Comparison of ENCODE assay signal across 20 mouse cellular contexts in genomic region chr8:45536578-45536977, GRCm38 (mm10). TPM values are rescaled to one million over a fixed set of nuclear protein-coding genes. Genes with fewer than 3 reads are reported as not detected.
"Had no signal": no experiment of that assay in that cellular context is flagged by ENCODE, and none has a peak within 500 bp of the region (broad histone marks: within the 10 kb centered on the region; RNA-seq: fewer than 3 reads in every experiment).

No protein-coding gene starts in this region.

- H3K9ac ChIP-seq: limb, embryonic 13.5 days; liver, embryonic 14.5 days; lung, embryonic 15.5 days; neural tube, embryonic 13.5 days; stomach, embryonic 15.5 days had no signal

- H3K9me3 ChIP-seq: limb, embryonic 13.5 days; lung, embryonic 15.5 days; neural tube, embryonic 13.5 days; stomach, embryonic 15.5 days had no signal

- H3K36me3 ChIP-seq: limb, embryonic 13.5 days; lung, embryonic 15.5 days; neural tube, embryonic 13.5 days; stomach, embryonic 15.5 days had no signal

- ATAC-seq: intestine, postnatal 0 days; midbrain, embryonic 16.5 days had no signal

- H3K4me2 ChIP-seq: limb, embryonic 13.5 days; lung, embryonic 15.5 days; midbrain, embryonic 11.5 days; neural tube, embryonic 13.5 days; stomach, embryonic 15.5 days had no signal

- DNase-seq: kidney, adult 9 months; kidney, postnatal 10 days; kidney, postnatal 4 days; left cerebral cortex, postnatal 4 days; lung, postnatal 14 days; retina, postnatal 1 day; right cerebral cortex, postnatal 14 days; thymus, adult 2 months; thymus, postnatal 25 days had no signal

- H3K27me3 ChIP-seq: limb, embryonic 13.5 days; lung, embryonic 15.5 days; megakaryocyte, embryonic 14.5 days; neural tube, embryonic 13.5 days; stomach, embryonic 15.5 days had no signal

- H3K4me3 ChIP-seq: layer of hippocampus, adult 2 months; limb, embryonic 13.5 days; lung, embryonic 15.5 days; megakaryocyte, embryonic 14.5 days; neural tube, embryonic 13.5 days; stomach, embryonic 15.5 days had no signal

- H3K27ac ChIP-seq: layer of hippocampus, adult 2 months; limb, embryonic 13.5 days; liver, embryonic 14.5 days; lung, embryonic 15.5 days; macrophage; neural tube, embryonic 13.5 days; stomach, embryonic 15.5 days had no signal

- H3K4me1 ChIP-seq: lung, embryonic 15.5 days; megakaryocyte, embryonic 14.5 days; stomach, embryonic 15.5 days had no signal

RNA-seq across cellular contexts. Expression of gene Sorbs2, which starts 29.0 kb away (rescaled TPM):
- polyA plus RNA-seq: macrophage had no signal
